Mouse (Mus musculus) embryo, embryonic 10.5 days (tissue): ENCODE data around the gene Zbtb38.

ENCODE experiments used
- DNase-seq: peaks from one replicate; pipeline ENCODE4 v3.0.0-alpha.2; 2015; ENCODE audit warnings: low spot score

Zbtb38 gene

GRCm38 (mm10) chr9:96758749-96759597 lies 6.3 kb upstream of the Zbtb38 start:
- DNase-seq: peak; percentile 96

- DNase-seq: no peak
These were observed 4.2 kb upstream of the Zbtb38 start for GRCm38 (mm10) chr9:96756638-96757435.

GRCm38 (mm10) chr9:96755761-96756160 lies 3.1 kb upstream of the Zbtb38 start:
- no peak for DNase-seq

GRCm38 (mm10) chr9:96754625-96754969 lies 2.0 kb upstream of the Zbtb38 start:
- no peak for DNase-seq

GRCm38 (mm10) chr9:96753921-96754624 lies 1.4 kb upstream of the Zbtb38 start:
- no peak for DNase-seq

- no peak for DNase-seq
These were observed 761 bp upstream of the Zbtb38 start for GRCm38 (mm10) chr9:96753392-96753791.

GRCm38 (mm10) chr9:96751821-96752602 lies 619 bp downstream of the Zbtb38 start:
- no peak for DNase-seq

GRCm38 (mm10) chr9:96750636-96751035 lies 2.0 kb downstream of the Zbtb38 start:
- DNase-seq: no peak

- no peak for DNase-seq
These were observed 6.1 kb downstream of the Zbtb38 start for GRCm38 (mm10) chr9:96746527-96746926.

GRCm38 (mm10) chr9:96744909-96745308 lies 7.7 kb downstream of the Zbtb38 start:
- no peak for DNase-seq

GRCm38 (mm10) chr9:96741365-96742085 lies 11.1 kb downstream of the Zbtb38 start:
- DNase-seq: no peak

GRCm38 (mm10) chr9:96740712-96741364 lies 11.8 kb downstream of the Zbtb38 start:
- DNase-seq: no peak

GRCm38 (mm10) chr9:96739808-96740711 lies 12.6 kb downstream of the Zbtb38 start:
- DNase-seq: no peak

GRCm38 (mm10) chr9:96738563-96739355 lies 13.9 kb downstream of the Zbtb38 start:
- no peak for DNase-seq

- no peak for DNase-seq
These were observed 16.7 kb downstream of the Zbtb38 start for GRCm38 (mm10) chr9:96735946-96736345.

GRCm38 (mm10) chr9:96733425-96733717 lies 19.3 kb downstream of the Zbtb38 start:
- no peak for DNase-seq

- DNase-seq: no peak
These were observed 19.8 kb downstream of the Zbtb38 start for GRCm38 (mm10) chr9:96732644-96733424.

- DNase-seq: peak; percentile 31
These were observed 20.6 kb downstream of the Zbtb38 start for GRCm38 (mm10) chr9:96731961-96732511.
